Mouse (Mus musculus) spleen, adult 2 months (tissue): Measurements from ENCODE around the gene Trim43a. TPM values are rescaled to one million over a fixed set of nuclear protein-coding genes. Genes with fewer than 3 reads are reported as not detected.
"Not testable (repeated sequence)": the region's sequence is repeated elsewhere in the genome, so short reads cannot be mapped to it uniquely, and the experiment has no call there.

Experiments used
- DNase-seq, 2 experiments: peaks; one replicate each; pipeline versions ENCODE4 v3.0.0 to v3.0.0-alpha.2; 2012 to 2021; ENCODE audit warnings: low spot score in 2 of 2, low read depth in 1 of 2
- H3K27ac ChIP-seq: fragments of 200-500 bp; 2 replicates; pipeline ENCODE4 v1.5.1; 2012; ENCODE audit warnings: low read length, inconsistent platforms; ENCODE audit not compliant: insufficient read depth
- H3K27me3 ChIP-seq: fragments of 200-500 bp; 2 replicates; pipeline ENCODE4 v1.6.1; 2012; ENCODE audit warnings: mild to moderate bottlenecking, moderate library complexity, low read length, inconsistent platforms; ENCODE audit not compliant: control insufficient read depth, insufficient read depth
- H3K36me3 ChIP-seq: fragments of 200-500 bp; 2 replicates; pipeline ENCODE4 v1.6.1; 2012; ENCODE audit warnings: mild to moderate bottlenecking, low read length, inconsistent platforms; ENCODE audit not compliant: control insufficient read depth, insufficient read depth
- H3K4me1 ChIP-seq: fragments of 200-500 bp; 2 replicates; pipeline ENCODE4 v1.6.1; 2011; ENCODE audit warnings: inconsistent platforms; ENCODE audit not compliant: control insufficient read depth, insufficient read depth, insufficient read length
- H3K4me3 ChIP-seq: fragments of 200-500 bp; 2 replicates; pipeline ENCODE4 v1.5.1; 2011; ENCODE audit warnings: mild to moderate bottlenecking, inconsistent platforms; ENCODE audit not compliant: insufficient read depth, insufficient read length; ENCODE audit errors: extremely low read depth
- CTCF ChIP-seq: fragments of 200-500 bp; IDR thresholded peaks from 2 replicates; pipeline ENCODE4 v1.5.1; 2011; ENCODE audit warnings: mild to moderate bottlenecking, inconsistent platforms; ENCODE audit not compliant: insufficient read depth, insufficient read length, insufficient replicate concordance; ENCODE audit errors: extremely low read depth
- POLR2A ChIP-seq: fragments of 200-500 bp; IDR thresholded peaks from 2 replicates; pipeline ENCODE4 v1.6.1; 2011; ENCODE audit warnings: low read depth, low read length, inconsistent platforms
- WGBS: fragments of 180-500 bp; shearing (Covaris S2); methylation state at CpG from one replicate; pipeline ENCODE4 v1.1.7; 2018; 5-methylcytosine and 5-hydroxymethylcytosine counted together
- polyA plus RNA-seq: library from polyadenylated mRNA; depleted of rRNA; stranded (reverse); fragments of >200 nt; gene quantifications from 2 replicates; pipeline ENCODE4 v1.2.3, GENCODE M21; 2012; rRNA removed

The Trim43a gene
- not detected in 2 replicates for polyA plus RNA-seq

DNA sequence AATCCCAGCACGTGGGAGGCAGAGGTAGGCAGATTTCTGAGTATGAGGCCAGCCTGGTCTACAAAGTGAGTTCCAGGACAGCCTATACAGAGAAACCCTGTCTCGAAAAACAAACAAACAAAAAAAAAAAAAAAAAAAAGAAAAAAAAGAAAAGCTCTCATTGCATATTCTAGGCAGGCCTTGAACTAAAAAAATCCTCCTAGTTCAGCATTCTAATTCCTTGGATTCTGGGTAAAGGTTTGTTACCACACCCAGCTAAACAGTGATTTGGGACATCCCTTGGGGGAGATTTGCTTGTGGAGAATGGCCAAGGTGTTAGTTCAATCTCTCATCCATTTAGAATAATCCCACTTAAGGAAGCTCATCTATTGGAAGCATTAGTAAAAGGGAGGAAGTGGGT, at the start of gene Trim43a:
Gene Trim43a, plus strand, starts transcription at position 301 of the 400 bp plus-strand sequence.
- not testable (repeated sequence) for H3K27me3 ChIP-seq, H3K27ac ChIP-seq, H3K4me3 ChIP-seq, H3K4me1 ChIP-seq, H3K36me3 ChIP-seq, DNase-seq
- WGBS = 89% methylated on average over 2 of the region's 2 CpGs

- Histone ChIP-seq H3K27me3 (no peaks in the 10 kb centered on the region), H3K27ac (no peak overlapping the region), H3K4me1 (no peaks in the 10 kb centered on the region), H3K4me3 (no peak overlapping the region), H3K36me3 (no peaks in the 10 kb centered on the region)
- no peak for DNase-seq
- no peak for TF ChIP-seq POLR2A
- TF ChIP-seq CTCF = no peak
- WGBS = 81% methylated on average over 5 of the region's 5 CpGs
Observed at GRCm38 (mm10) chr9:88534093-88534492, 46.6 kb upstream of the Trim43a start.

GRCm38 (mm10) chr9:88539546-88540224, 41.0 kb upstream of the Trim43a start:
- DNase-seq = no peak
- H3K4me1 ChIP-seq = no peaks in the 10 kb centered on the region
- no peaks in the 10 kb centered on the region for H3K27me3 ChIP-seq
- 68% methylated on average over 5 of the region's 5 CpGs for WGBS
- no peak overlapping the region for H3K27ac ChIP-seq
- H3K4me3 ChIP-seq = no peak overlapping the region
- no peaks in the 10 kb centered on the region for H3K36me3 ChIP-seq
- TF ChIP-seq CTCF = no peak
- TF ChIP-seq POLR2A = no peak

DNA sequence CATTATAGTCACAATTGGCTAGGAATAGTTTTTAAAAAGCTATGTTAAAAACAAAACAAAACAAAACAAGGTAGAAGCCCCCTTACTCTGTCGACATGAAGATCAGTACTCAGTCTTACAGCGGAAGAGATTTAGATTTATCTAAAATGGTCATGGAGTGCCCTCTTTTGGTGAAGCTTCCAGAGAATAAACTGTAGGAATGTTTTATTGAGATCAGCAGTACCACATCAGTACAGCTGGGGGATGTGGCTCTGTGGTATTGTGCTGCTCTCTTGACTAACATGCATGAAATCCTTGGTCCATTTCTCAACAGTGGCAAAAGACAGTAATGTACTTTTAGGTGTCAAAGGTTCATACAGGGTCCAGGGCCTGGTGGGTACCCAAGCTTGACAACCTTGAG, 37.9 kb upstream of the Trim43a start:
- DNase-seq = no peak
- H3K27ac ChIP-seq = no peak overlapping the region
- H3K36me3 ChIP-seq = no peaks in the 10 kb centered on the region
- no peak for TF ChIP-seq CTCF
- TF ChIP-seq POLR2A = no peak
- H3K4me3 ChIP-seq = no peak overlapping the region
- H3K27me3 ChIP-seq = no peaks in the 10 kb centered on the region
- H3K4me1 ChIP-seq = no peaks in the 10 kb centered on the region
- WGBS = 32% methylated on average over 2 of the region's 2 CpGs

- no peak for DNase-seq
- no peaks in the 10 kb centered on the region for H3K36me3 ChIP-seq
- H3K27me3 ChIP-seq = no peaks in the 10 kb centered on the region
- H3K4me3 ChIP-seq = no peak overlapping the region
- TF ChIP-seq POLR2A = no peak
- no peak for TF ChIP-seq CTCF
- 59% methylated on average over 3 of the region's 3 CpGs for WGBS
- no peak overlapping the region for H3K27ac ChIP-seq
- H3K4me1 ChIP-seq = no peaks in the 10 kb centered on the region
Observed at GRCm38 (mm10) chr9:88545534-88545933, 35.2 kb upstream of the Trim43a start.

DNA sequence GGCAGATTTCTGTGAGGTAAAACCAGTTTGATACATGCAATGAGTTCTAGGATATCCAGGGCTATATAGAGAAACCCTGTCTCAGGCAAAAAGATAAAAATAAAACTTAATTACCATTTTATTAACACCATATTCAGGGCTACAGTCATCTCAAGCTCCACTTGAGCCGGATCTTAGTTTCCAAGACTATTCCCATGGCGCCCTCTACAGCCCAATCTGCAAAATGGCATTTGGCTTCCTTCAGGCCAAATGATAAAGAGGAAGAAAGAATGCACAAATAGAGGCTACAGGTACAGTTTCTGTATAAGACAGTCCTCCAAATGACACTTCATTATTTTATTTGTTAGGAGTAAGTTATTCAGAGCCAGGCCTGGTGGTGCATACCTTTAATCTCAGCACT, 34.5 kb upstream of the Trim43a start:
- H3K36me3 ChIP-seq = no peaks in the 10 kb centered on the region
- no peak overlapping the region for H3K27ac ChIP-seq
- no peak overlapping the region for H3K4me3 ChIP-seq
- H3K4me1 ChIP-seq = no peaks in the 10 kb centered on the region
- no peaks in the 10 kb centered on the region for H3K27me3 ChIP-seq
- 1% methylated on average over 2 of the region's 2 CpGs for WGBS
- TF ChIP-seq CTCF (peak; percentile 60; the same call in 1 of the 2 replicates), POLR2A (no peak)
- peak; percentile 58 to 59 for DNase-seq

- DNase-seq = no peak
- no peak for TF ChIP-seq POLR2A
- no peak for TF ChIP-seq CTCF
- Histone ChIP-seq H3K27ac (no peak overlapping the region), H3K4me1 (no peaks in the 10 kb centered on the region), H3K36me3 (no peaks in the 10 kb centered on the region), H3K4me3 (no peak overlapping the region), H3K27me3 (no peaks in the 10 kb centered on the region)
- WGBS = 72% methylated on average over 8 of the region's 8 CpGs
Observed at GRCm38 (mm10) chr9:88546657-88547056, 34.0 kb upstream of the Trim43a start.
